Mouse (Mus musculus) G1E (cell line): ENCODE data around the gene Dyrk1a. TPM values are rescaled to one million over a fixed set of nuclear protein-coding genes. Genes with fewer than 3 reads are reported as not detected.

Source experiments
- ATAC-seq: 2 replicates; pipeline ENCODE4 v1.8.0; 2016; ENCODE audit warnings: mild to moderate bottlenecking; ENCODE audit not compliant: insufficient number of reproducible peaks, poor library complexity, low FRiP score, severe bottlenecking; ENCODE audit errors: extremely low read depth
- DNase-seq: peaks from one replicate; pipeline ENCODE4 v3.0.0; 2012; ENCODE audit warnings: low spot score
- H3K27me3 ChIP-seq: 2 replicates; pipeline ENCODE4 v1.6.1; 2012; ENCODE audit warnings: mild to moderate bottlenecking, low read length, inconsistent platforms; ENCODE audit not compliant: insufficient read depth
- H3K36me3 ChIP-seq: replicated peaks from 2 replicates; pipeline ENCODE3; 2012; ENCODE audit warnings: mild to moderate bottlenecking, inconsistent platforms
- H3K4me1 ChIP-seq: 2 replicates; pipeline ENCODE4 v1.6.1; 2012; ENCODE audit warnings: low read depth, low read length, inconsistent platforms, mixed read lengths; ENCODE audit not compliant: insufficient read depth
- H3K4me3 ChIP-seq: 2 replicates; pipeline ENCODE4 v1.5.1; 2012; ENCODE audit warnings: low read depth, mild to moderate bottlenecking, inconsistent platforms, low read length, moderate library complexity, mixed read lengths
- H3K9me3 ChIP-seq: replicated peaks from 2 replicates; pipeline ENCODE4 v1.6.1; 2012; ENCODE audit warnings: inconsistent platforms
- CTCF ChIP-seq: IDR thresholded peaks from 2 replicates; pipeline ENCODE4 v1.5.1; 2012; ENCODE audit warnings: low read depth, low read length, inconsistent platforms, mixed read lengths
- GATA1 ChIP-seq: IDR thresholded peaks from 2 replicates; pipeline ENCODE4 v1.6.1; 2012; ENCODE audit warnings: borderline replicate concordance, low read length, inconsistent platforms, mixed read lengths
- GATA2 ChIP-seq: IDR thresholded peaks from 2 replicates; pipeline ENCODE4 v1.6.1; 2012; ENCODE audit warnings: low read depth, low read length, inconsistent platforms, borderline replicate concordance
- POLR2AphosphoS5 ChIP-seq: IDR thresholded peaks from 2 replicates; pipeline ENCODE4 v1.6.1; 2012; ENCODE audit warnings: low read depth, low read length, inconsistent platforms; ENCODE audit not compliant: insufficient replicate concordance
- TAL1 ChIP-seq: conservative IDR thresholded peaks from 2 replicates; pipeline ENCODE4 v1.6.1; 2012; ENCODE audit warnings: low read depth, low read length, inconsistent platforms, mixed read lengths
- polyA plus RNA-seq: library from polyadenylated mRNA; stranded (reverse); fragments of >175 nt; gene quantifications from 2 replicates; pipeline ENCODE4 v1.2.3, GENCODE M21; 2012
- total RNA-seq, 2 experiments: library from RNA; stranded (forward) in 1 of 2; stranded (reverse) in 1 of 2; fragments of 200-1000 nt in 1 of 2; fragments of >200 nt in 1 of 2; fragmentation: Nextera tagmentation in 1 of 2; gene quantifications; 2 replicates each; pipeline ENCODE4 v1.2.3; 2014 to 2017

Gene Dyrk1a
- total and polyA plus RNA-seq, 3 experiments = 14.5 to 106 (median 67.3) TPM

DNA sequence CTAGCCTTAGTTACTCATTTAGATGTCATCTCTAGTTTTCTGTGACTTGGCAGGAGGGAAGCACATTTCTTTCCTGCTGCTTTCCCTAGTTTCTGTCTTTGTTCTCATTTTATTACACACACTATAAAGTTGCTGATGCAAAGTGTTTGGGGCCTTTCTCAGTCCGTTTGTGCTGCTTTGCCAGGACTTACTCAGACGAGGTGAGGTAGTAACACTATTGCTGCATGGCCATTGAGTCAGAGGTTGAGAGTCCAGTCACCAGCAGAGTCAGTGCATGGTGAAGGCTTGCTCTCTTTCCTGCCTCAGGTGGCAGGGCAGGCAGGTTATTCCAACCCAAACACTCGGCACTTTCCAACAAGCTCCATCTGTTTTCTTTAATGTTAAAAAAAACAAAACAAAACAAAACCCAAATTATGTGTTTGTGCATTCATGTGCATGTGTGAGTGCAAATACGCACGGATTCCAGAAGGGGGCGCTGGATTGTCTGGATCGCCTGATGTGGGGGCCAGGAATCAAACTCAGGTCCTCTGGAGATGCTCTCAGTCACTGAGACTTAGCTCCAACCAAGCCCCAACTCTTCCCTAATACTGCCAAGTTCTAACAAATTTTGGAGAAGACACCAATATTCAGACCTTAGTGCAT lies 16.7 kb downstream of the Dyrk1a start:
- ATAC-seq = no peak
- peaks cover 56% of the 10 kb centered on the region for H3K4me1 ChIP-seq
- H3K4me3 ChIP-seq = no peak overlapping the region
- peaks cover 60% of the 10 kb centered on the region for H3K36me3 ChIP-seq
- DNase-seq = no peak
- no peaks in the 10 kb centered on the region for H3K9me3 ChIP-seq
- no peaks in the 10 kb centered on the region for H3K27me3 ChIP-seq
- TF ChIP-seq TAL1 (no peak), POLR2AphosphoS5 (no peak)

- TF ChIP-seq TAL1 = no peak
- no peak for TF ChIP-seq CTCF
- no peak for TF ChIP-seq POLR2AphosphoS5
- TF ChIP-seq GATA2 = no peak
- TF ChIP-seq GATA1 = no peak
- Histone ChIP-seq H3K4me1 (peaks cover 56% of the 10 kb centered on the region), H3K27me3 (no peaks in the 10 kb centered on the region), H3K9me3 (no peaks in the 10 kb centered on the region), H3K36me3 (peaks cover 60% of the 10 kb centered on the region), H3K4me3 (no peak overlapping the region)
- DNase-seq (no peak), ATAC-seq (no peak)
Measured at GRCm38 (mm10) chr16:94587461-94587860, 17.7 kb downstream of the Dyrk1a start.

GRCm38 (mm10) chr16:94588171-94588570 lies 18.4 kb downstream of the Dyrk1a start:
- H3K36me3 ChIP-seq = peaks cover 59% of the 10 kb centered on the region
- peaks cover 53% of the 10 kb centered on the region for H3K4me1 ChIP-seq

DNA sequence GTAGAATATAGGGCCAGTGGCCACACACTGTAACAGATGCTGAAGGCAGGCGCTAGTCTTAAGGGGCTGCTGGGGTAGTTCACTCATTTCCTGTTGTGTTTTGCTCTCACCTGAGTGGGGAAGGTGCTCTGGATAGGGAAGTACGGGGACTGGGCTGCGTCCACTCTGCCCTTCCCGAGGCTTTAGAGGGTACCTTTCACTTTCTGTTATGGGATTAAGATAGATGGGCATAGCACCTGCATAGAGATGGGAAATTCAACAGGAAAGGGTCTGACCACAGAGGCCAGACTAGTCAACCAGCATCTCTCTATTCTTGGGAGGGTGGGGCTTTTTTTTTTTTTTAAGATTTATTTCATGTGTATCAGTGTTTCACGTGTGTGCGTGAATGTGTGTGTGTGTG lies 19.2 kb downstream of the Dyrk1a start:
- H3K36me3 ChIP-seq = peaks cover 56% of the 10 kb centered on the region
- H3K9me3 ChIP-seq = no peaks in the 10 kb centered on the region
- no peak overlapping the region for H3K4me3 ChIP-seq
- peaks cover 53% of the 10 kb centered on the region for H3K4me1 ChIP-seq
- TF ChIP-seq POLR2AphosphoS5 = no peak
- no peak for TF ChIP-seq CTCF
- no peak for TF ChIP-seq GATA1
- no peak for TF ChIP-seq GATA2
- no peak for TF ChIP-seq TAL1
- ATAC-seq (no peak), DNase-seq (no peak)
- H3K27me3 ChIP-seq = no peaks in the 10 kb centered on the region

More at GRCm38 (mm10) chr16:94588171-94588570, 18.4 kb downstream of the Dyrk1a start:
- no peak overlapping the region for H3K4me3 ChIP-seq
- no peaks in the 10 kb centered on the region for H3K9me3 ChIP-seq
- DNase-seq (no peak), ATAC-seq (no peak)
- no peak for TF ChIP-seq GATA2
- no peak for TF ChIP-seq CTCF
- TF ChIP-seq TAL1 = no peak
- no peak for TF ChIP-seq POLR2AphosphoS5
- no peak for TF ChIP-seq GATA1
- H3K27me3 ChIP-seq = no peaks in the 10 kb centered on the region

- DNase-seq (no peak), ATAC-seq (no peak)
- Histone ChIP-seq H3K9me3 (no peaks in the 10 kb centered on the region), H3K4me3 (no peak overlapping the region), H3K27me3 (no peaks in the 10 kb centered on the region), H3K4me1 (peaks cover 52% of the 10 kb centered on the region), H3K36me3 (peaks cover 59% of the 10 kb centered on the region)
- no peak for TF ChIP-seq TAL1
- no peak for TF ChIP-seq CTCF
- TF ChIP-seq GATA2 = no peak
- TF ChIP-seq GATA1 = no peak
- no peak for TF ChIP-seq POLR2AphosphoS5
Measured at GRCm38 (mm10) chr16:94589648-94590047, 19.8 kb downstream of the Dyrk1a start.

GRCm38 (mm10) chr16:94590214-94590613 lies 20.4 kb downstream of the Dyrk1a start:
- Histone ChIP-seq H3K9me3 (no peaks in the 10 kb centered on the region), H3K27me3 (no peaks in the 10 kb centered on the region), H3K4me3 (no peak overlapping the region), H3K4me1 (peaks cover 51% of the 10 kb centered on the region), H3K36me3 (peaks cover 58% of the 10 kb centered on the region)
- no peak for DNase-seq
- TF ChIP-seq GATA2 (no peak), GATA1 (no peak), TAL1 (no peak), CTCF (no peak), POLR2AphosphoS5 (no peak)
- no peak for ATAC-seq
